Mouse (Mus musculus): ENCODE measurements around the gene Cyb561.

Cyb561 gene

GRCm38 (mm10) chr11:105953402-105953801 is 266 bp upstream of the Cyb561 start:
- peak; percentile 85 for DNase-seq (ENCODE audit: extremely low read depth, insufficient read length, low spot score)

GRCm38 (mm10) chr11:105952111-105952510 is 1.0 kb downstream of the Cyb561 start:
- no peak for DNase-seq (ENCODE audit: extremely low read depth, insufficient read length, low spot score)

- DNase-seq (ENCODE audit: extremely low read depth, insufficient read length, low spot score) = no peak
These were observed 1.5 kb downstream of the Cyb561 start for GRCm38 (mm10) chr11:105951601-105952044.

GRCm38 (mm10) chr11:105950519-105950918 is 2.6 kb downstream of the Cyb561 start:
- no peak for DNase-seq (ENCODE audit: extremely low read depth, insufficient read length, low spot score)

GRCm38 (mm10) chr11:105948255-105948654 is 4.9 kb downstream of the Cyb561 start:
- peak; percentile 60 for DNase-seq (ENCODE audit: extremely low read depth, insufficient read length, low spot score)

GRCm38 (mm10) chr11:105946694-105947154 is 6.4 kb downstream of the Cyb561 start:
- DNase-seq (ENCODE audit: extremely low read depth, insufficient read length, low spot score) = no peak

GRCm38 (mm10) chr11:105944770-105945672 is 8.1 kb downstream of the Cyb561 start:
- DNase-seq (ENCODE audit: extremely low read depth, insufficient read length, low spot score) = no peak

GRCm38 (mm10) chr11:105944126-105944621 is 9.0 kb downstream of the Cyb561 start:
- no peak for DNase-seq (ENCODE audit: extremely low read depth, insufficient read length, low spot score)

- no peak for DNase-seq (ENCODE audit: extremely low read depth, insufficient read length, low spot score)
These were observed 9.7 kb downstream of the Cyb561 start for GRCm38 (mm10) chr11:105943133-105944102.

GRCm38 (mm10) chr11:105941973-105942372 is 11.2 kb downstream of the Cyb561 start:
- no peak for DNase-seq (ENCODE audit: extremely low read depth, insufficient read length, low spot score)

GRCm38 (mm10) chr11:105938771-105939170 is 14.4 kb downstream of the Cyb561 start:
- DNase-seq (ENCODE audit: extremely low read depth, insufficient read length, low spot score) = no peak

GRCm38 (mm10) chr11:105936974-105937373 is 16.2 kb downstream of the Cyb561 start:
- DNase-seq (ENCODE audit: extremely low read depth, insufficient read length, low spot score) = no peak

- peak; percentile 34 for DNase-seq (ENCODE audit: extremely low read depth, insufficient read length, low spot score)
These were observed 16.9 kb downstream of the Cyb561 start for GRCm38 (mm10) chr11:105936200-105936599.

- DNase-seq (ENCODE audit: extremely low read depth, insufficient read length, low spot score) = no peak
These were observed 17.6 kb downstream of the Cyb561 start for GRCm38 (mm10) chr11:105935496-105935895.

GRCm38 (mm10) chr11:105934816-105935215 is 18.3 kb downstream of the Cyb561 start:
- no peak for DNase-seq (ENCODE audit: extremely low read depth, insufficient read length, low spot score)

- DNase-seq (ENCODE audit: extremely low read depth, insufficient read length, low spot score) = peak; percentile 69
These were observed 18.8 kb downstream of the Cyb561 start for GRCm38 (mm10) chr11:105934303-105934711.

- DNase-seq (ENCODE audit: extremely low read depth, insufficient read length, low spot score) = no peak
These were observed 19.4 kb downstream of the Cyb561 start for GRCm38 (mm10) chr11:105933746-105934145.

- DNase-seq (ENCODE audit: extremely low read depth, insufficient read length, low spot score) = no peak
These were observed 21.8 kb downstream of the Cyb561 start for GRCm38 (mm10) chr11:105931380-105931779.

GRCm38 (mm10) chr11:105928171-105928570 is 25.0 kb downstream of the Cyb561 start:
- DNase-seq (ENCODE audit: extremely low read depth, insufficient read length, low spot score) = no peak

GRCm38 (mm10) chr11:105927065-105928030 is 25.8 kb downstream of the Cyb561 start:
- peak; percentile 36 for DNase-seq (ENCODE audit: extremely low read depth, insufficient read length, low spot score)
